Mouse (Mus musculus) layer of hippocampus, adult 8-10 months (tissue): ENCODE data around the gene Nfib. TPM values are rescaled to one million over a fixed set of nuclear protein-coding genes. Genes with fewer than 3 reads are reported as not detected.

Source experiments
- DNase-seq, 2 experiments: peaks; one replicate each; pipeline ENCODE4 v3.0.0; 2022; ENCODE audit warnings: low spot score in 2 of 2
- total RNA-seq, 4 experiments: library from RNA; stranded (reverse); gene quantifications; 2 replicates each; pipeline ENCODE4 v1.2.4; 2022

Gene Nfib
- total RNA-seq = 100 to 1,000 TPM; 125 to 165 (median 149) TPM

- DNase-seq = no peak
Measured at GRCm38 (mm10) chr4:82704841-82705794, at the start of gene Nfib. TSS of gene Nfib (minus strand) at chr4:82705750.

- DNase-seq = no peak
Measured at GRCm38 (mm10) chr4:82735764-82736163, 30.2 kb upstream of the Nfib start.

GRCm38 (mm10) chr4:82734765-82735481 lies 29.4 kb upstream of the Nfib start:
- no peak for DNase-seq

- DNase-seq = no peak
Measured at GRCm38 (mm10) chr4:82734348-82734747, 28.8 kb upstream of the Nfib start.

GRCm38 (mm10) chr4:82733636-82734035 lies 28.1 kb upstream of the Nfib start:
- no peak for DNase-seq

- DNase-seq = no peak
Measured at GRCm38 (mm10) chr4:82730248-82730887, 24.8 kb upstream of the Nfib start.

GRCm38 (mm10) chr4:82724058-82724457 lies 18.5 kb upstream of the Nfib start:
- DNase-seq = no peak

- DNase-seq = no peak
Measured at GRCm38 (mm10) chr4:82723048-82723447, 17.5 kb upstream of the Nfib start.

GRCm38 (mm10) chr4:82715833-82716232 lies 10.3 kb upstream of the Nfib start:
- DNase-seq = no peak

GRCm38 (mm10) chr4:82711611-82712295 lies 6.2 kb upstream of the Nfib start:
- no peak for DNase-seq

GRCm38 (mm10) chr4:82709666-82710065 lies 4.1 kb upstream of the Nfib start:
- DNase-seq = no peak

- DNase-seq = no peak
Measured at GRCm38 (mm10) chr4:82706012-82706411, 462 bp upstream of the Nfib start.

GRCm38 (mm10) chr4:82704079-82704830 lies 1.3 kb downstream of the Nfib start:
- no peak for DNase-seq

GRCm38 (mm10) chr4:82702808-82703207 lies 2.7 kb downstream of the Nfib start:
- no peak for DNase-seq

- no peak for DNase-seq
Measured at GRCm38 (mm10) chr4:82699504-82699903, 6.0 kb downstream of the Nfib start.

- DNase-seq = no peak
Measured at GRCm38 (mm10) chr4:82698616-82699015, 6.9 kb downstream of the Nfib start.

GRCm38 (mm10) chr4:82697151-82697550 lies 8.4 kb downstream of the Nfib start:
- no peak for DNase-seq

GRCm38 (mm10) chr4:82695760-82696501 lies 9.6 kb downstream of the Nfib start:
- DNase-seq = no peak

- no peak for DNase-seq
Measured at GRCm38 (mm10) chr4:82692009-82692326, 13.6 kb downstream of the Nfib start.
